Mouse (Mus musculus) CD4-positive helper T cell, adult 2 months (primary cell): ENCODE measurements around the gene Ltbp1.

Experiments used
- DNase-seq: peaks from one replicate; pipeline ENCODE4 v3.0.0-alpha.2; 2012; ENCODE audit warnings: low read depth, missing footprints, low spot score

Gene Ltbp1

DNA sequence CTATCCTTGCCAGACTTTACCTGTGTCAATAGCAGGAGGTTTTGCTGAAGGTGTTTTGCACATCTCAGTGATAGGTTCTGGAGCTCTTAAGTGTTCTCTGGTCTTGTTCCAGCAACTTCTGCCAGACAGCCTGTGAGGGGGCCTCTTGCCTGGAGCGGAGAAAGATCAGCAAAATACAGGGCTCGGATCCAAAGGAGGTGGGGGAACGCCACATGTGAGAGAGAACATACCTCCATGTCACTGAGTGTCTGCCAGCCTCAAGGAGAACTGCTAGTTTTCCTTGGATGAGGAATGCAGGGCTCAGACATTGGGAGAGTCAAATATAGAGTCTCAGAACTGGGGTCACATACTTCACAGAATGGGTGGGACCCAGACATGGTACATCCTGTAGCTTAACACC is 230.4 kb downstream of the Ltbp1 start:
- no peak for DNase-seq

DNA sequence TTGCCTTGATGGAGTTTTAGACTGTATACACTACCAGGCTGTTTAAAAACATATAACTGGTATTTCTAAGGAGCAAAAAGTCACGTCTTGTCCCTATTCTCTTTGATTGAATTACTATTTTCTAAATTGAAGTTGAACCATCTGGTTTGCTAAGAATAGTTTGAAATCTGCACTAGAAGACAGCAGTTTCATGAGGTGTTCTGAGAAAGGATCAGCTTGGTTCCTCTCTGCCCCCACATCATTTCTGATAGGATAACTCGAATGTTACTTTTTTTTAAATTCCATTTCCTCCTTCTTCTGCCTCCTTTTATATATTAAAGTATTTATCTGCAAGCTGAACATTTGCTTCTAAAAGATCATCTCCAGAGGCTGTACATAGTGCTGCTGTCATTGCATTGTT is 231.2 kb downstream of the Ltbp1 start:
- no peak for DNase-seq

DNA sequence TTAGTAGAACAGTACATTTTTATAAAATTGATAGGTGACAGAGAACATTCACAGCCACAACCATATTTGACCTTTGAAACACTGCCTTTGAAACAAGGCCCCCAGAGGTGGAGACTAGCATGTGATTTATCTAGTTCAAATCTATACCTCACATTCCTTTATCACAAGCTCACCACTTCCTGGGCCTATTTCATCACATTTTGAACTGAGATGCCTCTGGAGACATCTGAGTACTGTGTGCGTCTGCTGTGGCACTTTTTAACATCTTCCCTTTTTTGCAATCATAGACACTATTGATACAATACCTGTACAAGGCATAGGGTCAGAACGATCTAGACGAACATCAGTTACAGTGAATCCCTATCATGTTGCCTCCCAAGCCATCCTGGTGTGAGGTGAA is 232.1 kb downstream of the Ltbp1 start:
- DNase-seq: no peak

DNA sequence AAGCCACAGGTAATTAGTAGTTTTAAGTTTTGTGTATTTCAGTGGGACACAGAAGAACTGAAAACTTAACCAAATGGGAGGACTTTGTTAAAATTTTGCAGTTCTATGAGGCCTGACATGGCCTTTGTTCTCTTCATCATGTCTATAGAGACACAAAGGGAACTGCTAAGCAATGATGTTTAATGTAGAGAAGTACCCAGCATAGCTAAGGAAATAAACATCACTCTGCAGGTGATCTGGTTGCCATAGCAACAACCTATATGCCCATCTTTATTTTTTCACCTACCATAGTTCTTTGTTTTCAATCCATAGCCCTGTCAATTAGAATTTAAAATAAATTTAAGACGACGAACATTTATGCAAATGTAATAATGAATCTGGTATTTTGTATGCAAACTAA is 233.3 kb downstream of the Ltbp1 start:
- no peak for DNase-seq

- DNase-seq: no peak
Observed at GRCm38 (mm10) chr17:75239545-75239944, 234.2 kb downstream of the Ltbp1 start.

- DNase-seq: no peak
Observed at GRCm38 (mm10) chr17:75242086-75242485, 236.7 kb downstream of the Ltbp1 start.

GRCm38 (mm10) chr17:75243221-75243620 is 237.9 kb downstream of the Ltbp1 start:
- no peak for DNase-seq

- DNase-seq: no peak
Observed at GRCm38 (mm10) chr17:75244148-75244547, 238.8 kb downstream of the Ltbp1 start.

DNA sequence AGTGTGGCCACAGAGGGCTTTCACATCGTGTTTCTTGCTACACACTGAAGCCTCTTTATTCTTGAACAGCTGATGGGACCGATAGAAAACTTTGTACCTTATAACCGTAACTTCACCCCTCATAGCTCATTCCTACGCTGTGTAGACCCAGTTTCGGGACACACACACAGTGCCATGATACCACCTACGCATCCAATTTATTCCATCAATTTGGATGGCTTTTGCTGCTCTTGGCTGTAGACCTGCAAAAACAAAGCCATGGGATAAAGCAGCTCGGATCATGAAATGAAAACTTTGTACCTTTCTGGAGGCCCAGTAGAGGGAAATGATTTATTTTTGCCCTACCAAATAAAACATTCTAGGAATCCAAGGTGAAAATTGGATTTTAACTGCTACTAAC is 239.7 kb downstream of the Ltbp1 start:
- no peak for DNase-seq

- DNase-seq: no peak
Observed at GRCm38 (mm10) chr17:75248632-75249031, 243.3 kb downstream of the Ltbp1 start.

DNA sequence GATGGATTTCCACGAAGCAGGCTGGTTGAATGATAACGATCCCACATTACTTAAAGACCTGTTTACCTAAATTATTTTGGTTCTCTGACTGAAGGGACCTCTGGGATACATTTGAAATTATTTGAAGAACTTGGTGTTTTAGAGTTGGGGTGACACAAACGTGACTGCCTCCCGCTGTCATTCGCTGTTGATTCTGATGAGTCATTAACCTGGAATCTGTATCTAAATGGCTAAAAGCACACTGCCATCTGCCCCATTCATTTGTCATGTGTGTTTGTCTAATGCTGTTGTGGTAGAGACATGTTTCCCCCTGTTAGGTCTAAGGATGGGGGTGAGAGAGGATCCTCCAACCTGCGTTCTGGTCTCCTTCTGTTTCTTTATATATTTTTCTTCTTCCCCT is 245.2 kb downstream of the Ltbp1 start:
- DNase-seq: no peak

DNA sequence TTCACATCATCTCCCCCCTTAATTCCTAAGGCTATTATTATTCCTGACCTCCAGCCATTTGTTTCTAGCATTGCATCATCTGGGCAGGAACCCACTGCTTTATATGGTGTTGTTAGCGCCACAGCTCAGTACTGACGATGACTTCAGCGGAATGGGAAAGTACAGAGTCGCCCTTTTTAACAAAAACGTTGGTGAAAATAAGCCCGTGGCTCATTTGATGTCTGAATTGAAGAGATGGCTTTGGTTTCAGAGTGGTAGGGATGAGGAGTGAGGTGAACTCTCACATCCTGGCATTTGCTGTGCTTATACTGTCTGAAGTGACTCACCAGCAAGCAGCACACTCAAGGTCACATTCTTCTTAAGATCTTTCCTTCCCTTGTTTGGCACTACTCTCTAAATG is 245.7 kb downstream of the Ltbp1 start:
- DNase-seq: no peak

GRCm38 (mm10) chr17:75252540-75252939 is 247.2 kb downstream of the Ltbp1 start:
- no peak for DNase-seq

DNA sequence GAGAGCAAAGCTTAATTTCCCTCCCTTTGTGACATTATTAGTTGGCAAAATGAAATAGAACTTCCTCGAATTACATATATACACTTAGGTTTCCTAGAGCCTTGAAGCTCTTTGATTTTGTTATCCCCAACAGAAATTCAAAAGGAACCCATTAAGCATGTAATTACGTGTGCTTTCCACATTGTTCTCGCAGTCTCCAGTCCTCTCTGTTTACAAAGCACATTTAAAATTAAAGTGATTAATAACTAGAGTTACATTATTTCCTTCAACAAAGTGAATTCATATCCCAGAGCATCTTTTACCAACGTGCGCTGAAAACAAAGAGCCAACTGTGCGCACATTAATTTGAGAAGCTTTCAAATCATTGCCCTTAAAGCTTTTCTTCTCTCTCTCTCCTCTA is 249.5 kb downstream of the Ltbp1 start:
- DNase-seq: no peak

DNA sequence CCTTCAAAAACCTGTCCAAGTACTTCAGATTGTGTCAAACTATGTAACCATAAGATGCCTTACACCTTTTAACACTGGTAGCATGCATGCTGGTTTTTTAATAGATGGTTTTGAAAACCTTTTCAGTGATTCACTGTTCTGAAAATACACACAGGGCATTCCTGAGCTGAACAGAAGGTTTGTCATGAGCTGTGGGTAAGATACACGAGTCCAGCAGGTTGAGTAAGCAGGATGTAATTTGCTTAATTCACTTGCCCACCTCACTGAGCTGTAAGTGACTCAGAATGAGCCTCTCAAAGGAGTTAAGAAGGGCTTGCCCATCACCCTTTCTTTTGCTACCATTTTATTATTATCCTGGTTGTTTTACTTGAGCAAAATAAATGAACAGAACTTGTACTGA is 250.6 kb downstream of the Ltbp1 start:
- DNase-seq: no peak

DNA sequence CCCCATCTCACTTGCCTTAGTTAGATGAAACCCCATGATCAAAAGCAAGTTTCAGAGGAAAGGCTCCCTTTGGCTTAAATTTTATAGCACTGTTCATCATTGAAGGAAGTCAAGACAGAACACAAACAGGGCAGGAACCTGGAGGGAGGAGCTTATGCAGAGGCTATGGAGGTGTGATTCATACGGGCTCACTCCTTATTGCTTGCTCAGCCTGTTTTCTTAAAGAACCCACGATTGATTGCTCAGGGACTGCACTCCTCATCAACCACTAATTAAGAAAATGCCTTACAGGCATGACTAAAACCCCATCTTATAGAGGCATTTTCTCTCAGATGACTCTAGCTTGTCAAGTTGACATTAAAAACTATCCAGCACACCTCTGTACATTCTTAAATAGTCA is 253.1 kb downstream of the Ltbp1 start:
- no peak for DNase-seq

DNA sequence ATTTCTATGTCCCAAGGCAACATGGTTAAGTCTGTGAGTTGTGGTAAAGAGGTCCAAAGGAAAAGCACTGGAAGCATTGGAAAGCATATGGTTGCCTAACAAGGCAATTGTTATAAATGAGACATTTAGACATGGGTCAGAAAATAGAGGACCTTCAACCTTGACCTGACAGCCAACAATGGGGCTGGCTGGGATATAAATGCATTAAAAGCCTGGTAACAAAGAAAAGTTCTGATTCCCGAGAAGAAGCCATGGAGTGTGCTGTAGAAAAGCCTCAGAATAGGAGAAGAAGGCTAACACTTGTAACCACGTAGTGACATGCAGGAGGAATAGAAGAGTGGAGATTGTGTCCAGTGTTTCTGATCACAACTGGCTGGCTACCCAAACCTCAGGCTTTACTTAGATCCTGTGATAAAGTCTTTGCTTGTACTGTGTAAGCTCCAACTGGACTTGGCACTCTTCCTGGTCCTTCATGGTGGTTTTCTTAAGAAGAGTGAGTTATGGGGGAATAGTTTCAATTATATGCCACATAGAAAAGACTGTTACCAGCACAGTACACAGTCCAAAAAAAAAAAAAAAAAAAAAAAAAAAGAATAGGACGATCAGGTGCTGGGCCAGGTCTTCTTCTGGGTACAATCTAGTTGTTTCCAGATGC is 258.1 kb downstream of the Ltbp1 start:
- DNase-seq: no peak

GRCm38 (mm10) chr17:75268506-75268905 is 263.1 kb downstream of the Ltbp1 start:
- DNase-seq: no peak

- no peak for DNase-seq
Observed at GRCm38 (mm10) chr17:75272446-75272845, 267.1 kb downstream of the Ltbp1 start.

DNA sequence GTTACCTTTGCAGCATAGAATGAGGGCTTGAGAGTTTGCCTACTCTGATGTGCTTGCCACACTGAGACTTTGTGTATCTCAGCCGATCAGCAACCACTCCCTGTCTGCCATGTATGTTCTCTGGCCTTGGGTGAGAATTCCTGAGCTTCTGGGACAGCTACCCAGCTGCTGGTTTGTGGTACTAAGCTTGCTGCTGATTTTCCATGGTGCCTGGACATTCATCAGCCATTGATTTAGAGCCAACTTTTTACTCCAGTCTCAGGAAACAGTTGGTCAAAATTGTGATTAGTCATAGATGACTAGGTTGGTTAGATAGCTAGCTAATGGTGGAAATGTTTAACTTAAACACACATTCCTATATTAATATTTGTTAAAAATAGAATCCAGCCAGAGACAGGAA is 267.9 kb downstream of the Ltbp1 start:
- DNase-seq: no peak

DNA sequence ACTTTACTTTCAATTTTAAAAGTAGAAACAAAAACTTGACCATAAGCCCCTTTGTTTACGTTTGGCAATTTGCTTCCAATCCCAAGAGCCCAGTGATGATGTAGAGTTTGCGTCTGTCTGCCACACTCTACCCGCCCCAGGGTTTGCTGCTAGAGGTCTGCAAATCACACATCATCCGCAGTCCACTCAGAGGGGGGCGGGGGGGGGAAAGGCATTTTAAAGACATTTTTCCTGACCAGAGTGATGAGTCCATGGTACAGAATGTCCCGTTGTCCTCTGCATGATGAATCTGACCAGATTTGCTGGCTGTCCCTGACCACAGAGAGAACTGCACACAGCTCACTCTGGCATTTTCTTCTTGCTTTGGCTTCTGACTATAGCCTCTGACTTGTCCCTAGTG is 269.9 kb downstream of the Ltbp1 start:
- DNase-seq: no peak

DNA sequence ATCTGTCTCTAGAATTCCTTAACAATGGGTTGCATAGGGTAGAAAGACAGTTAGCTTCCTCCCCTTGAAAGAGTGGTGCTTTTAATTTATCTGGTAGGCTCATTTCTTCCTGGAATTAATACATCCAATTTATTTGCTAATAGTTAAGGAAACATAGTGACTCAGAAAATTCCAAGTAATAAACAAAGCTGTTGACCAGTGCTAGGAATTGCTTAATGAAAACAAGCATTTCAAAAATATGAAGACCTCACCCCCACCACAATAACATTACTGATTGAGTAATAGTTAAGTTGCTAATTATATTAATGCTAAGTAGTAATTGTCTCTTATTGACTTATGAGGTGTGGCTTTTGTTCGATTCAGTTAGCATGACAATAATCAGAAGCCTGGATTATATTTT is 272.7 kb downstream of the Ltbp1 start:
- no peak for DNase-seq

- no peak for DNase-seq
Observed at GRCm38 (mm10) chr17:75278561-75278960, 273.2 kb downstream of the Ltbp1 start.

DNA sequence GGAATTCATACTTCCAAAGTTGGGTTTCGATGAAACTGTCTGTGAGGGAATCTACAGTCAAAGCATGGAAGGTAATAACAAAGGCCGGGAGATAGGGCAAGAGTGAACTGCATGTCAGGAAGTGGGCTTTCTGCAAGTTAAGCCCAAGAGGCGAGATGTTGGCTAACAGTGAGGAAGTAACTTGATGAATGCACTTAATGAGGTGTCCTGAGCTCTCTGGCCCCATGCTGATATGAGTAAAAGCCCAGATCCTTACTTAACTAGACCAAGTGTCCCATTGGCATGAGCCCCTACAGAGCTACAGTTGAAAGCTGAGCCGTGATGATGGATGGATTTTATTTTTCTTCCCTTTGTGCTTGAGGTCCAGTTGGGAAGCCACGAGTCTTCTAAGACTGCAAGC is 276.0 kb downstream of the Ltbp1 start:
- no peak for DNase-seq
